Mouse (Mus musculus): ENCODE measurements around the gene Nicn1.

- no peak for TF ChIP-seq CTCF (IDR thresholded peaks at IDR 0.05; ENCODE audit: low read depth)
- no peak for TF ChIP-seq EP300 (IDR thresholded peaks at IDR 0.05; ENCODE audit: low read depth)
Measured at GRCm38 (mm10) chr9:108341139-108341475, 50.9 kb downstream of the Nicn1 start.
